Mouse (Mus musculus): ENCODE results near the gene Dio1. TPM values are rescaled to one million over a fixed set of nuclear protein-coding genes. Genes with fewer than 3 reads are reported as not detected.

Gene Dio1
- total and polyA plus RNA-seq, 3 experiments = 0.13 TPM; not detected in 2

DNA sequence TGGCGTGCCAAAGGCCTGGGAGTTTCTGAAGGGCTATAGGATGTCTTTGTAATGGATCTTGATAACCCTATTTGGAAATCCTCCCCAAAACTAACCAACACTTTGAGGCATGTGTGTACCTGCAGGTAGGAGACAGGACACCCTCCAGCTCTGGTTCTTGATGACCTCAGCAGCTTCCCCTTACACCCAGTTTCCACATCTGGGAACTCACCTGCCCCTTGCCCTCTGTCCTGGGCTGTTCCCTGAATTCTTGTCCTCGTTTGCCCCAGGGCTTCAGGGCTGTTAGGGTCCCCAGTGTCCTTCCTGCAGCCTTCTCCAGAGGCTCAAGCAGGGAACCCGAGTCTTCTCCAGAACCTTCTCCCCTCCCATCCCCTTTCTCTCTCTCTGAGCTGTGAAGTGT, 3.4 kb downstream of the Dio1 start:
- H3K79me2 ChIP-seq (ENCODE audit: control insufficient read depth, insufficient read depth, low read length, poor library complexity) = no peaks in the 10 kb centered on the region
- H3K9me3 ChIP-seq (replicated peaks; ENCODE audit: insufficient read depth, low read length) = no peaks in the 10 kb centered on the region
- TF ChIP-seq GABPA (IDR thresholded peaks at IDR 0.05; ENCODE audit: low read depth, low read length) = no peak
- TF ChIP-seq ZKSCAN1 (IDR thresholded peaks at IDR 0.05; ENCODE audit: low read depth, low read length) = no peak
- TF ChIP-seq MAFK (IDR thresholded peaks at IDR 0.05; ENCODE audit: borderline replicate concordance, low read depth, low read length) = no peak
- no peak for TF ChIP-seq CHD1 (IDR thresholded peaks at IDR 0.05; ENCODE audit: low read depth, low read length)
- no peak for TF ChIP-seq RCOR1 (IDR thresholded peaks at IDR 0.05; ENCODE audit: low read depth, low read length)
- TF ChIP-seq MYC (IDR thresholded peaks at IDR 0.05; ENCODE audit: low read depth, low read length) = no peak
- no peak for TF ChIP-seq ZC3H11A (IDR thresholded peaks at IDR 0.05; ENCODE audit: low read depth, low read length)
- TF ChIP-seq MAZ (IDR thresholded peaks at IDR 0.05; ENCODE audit: low read depth, low read length) = no peak
- no peak for TF ChIP-seq MAX (IDR thresholded peaks at IDR 0.05; ENCODE audit: low read length)
- no peak for TF ChIP-seq ZMIZ1 (IDR thresholded peaks at IDR 0.05; ENCODE audit: low read depth, low read length)
- TF ChIP-seq GATA1 (IDR thresholded peaks at IDR 0.05; ENCODE audit: low read depth, low read length) = no peak
- no peak for TF ChIP-seq TCF12 (IDR thresholded peaks at IDR 0.05; ENCODE audit: low read depth, low read length)
- TF ChIP-seq JUND (IDR thresholded peaks at IDR 0.05; ENCODE audit: low read depth, low read length) = no peak
- H3K4me3 ChIP-seq (ENCODE audit: control insufficient read depth in 1 of 2, insufficient read depth in 1 of 2, low read depth in 2 of 2, low read length in 2 of 2) = no peak overlapping the region
- H3K36me3 ChIP-seq (ENCODE audit: control insufficient read depth in 1 of 2, insufficient read depth in 2 of 2, low read length in 2 of 2) = no peaks in the 10 kb centered on the region
- H3K4me1 ChIP-seq (ENCODE audit: control insufficient read depth in 1 of 2, insufficient read depth in 2 of 2, low read length in 2 of 2) = no peaks in the 10 kb centered on the region; a peak in 1 of 4 replicates
- no peak overlapping the region for H3K9ac ChIP-seq (ENCODE audit: control insufficient read depth, low read depth, low read length, poor library complexity, severe bottlenecking)
- H3K27ac ChIP-seq (ENCODE audit: control insufficient read depth, low read depth, low read length) = no peak overlapping the region
- no peak for DNase-seq (ENCODE audit: low read depth, low spot score)
- peaks cover 6 to 15% of the 10 kb centered on the region in 2 experiments; a peak in 3 of 4 replicates for H3K27me3 ChIP-seq (ENCODE audit: control insufficient read depth in 1 of 2, insufficient read depth in 2 of 2, low read length in 2 of 2)

DNA sequence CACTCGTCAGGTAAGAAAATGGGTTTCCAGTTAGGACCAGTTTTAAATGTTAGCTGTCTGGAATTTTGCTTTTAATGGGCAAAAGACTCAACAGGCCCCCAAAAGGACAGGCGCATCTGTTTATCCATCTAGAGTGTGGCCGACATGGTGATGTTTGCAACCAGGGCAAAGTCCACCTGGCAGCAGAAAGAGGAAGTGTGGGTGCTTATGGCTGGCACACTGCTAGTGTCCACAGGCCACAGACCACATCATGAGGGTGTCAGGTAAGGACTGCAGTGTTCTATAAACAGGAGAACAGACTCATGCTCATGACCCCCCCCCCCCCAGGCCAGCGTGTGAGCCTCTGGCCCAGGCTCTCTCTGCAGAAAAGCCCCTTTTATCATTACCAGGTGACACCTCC, 4.1 kb downstream of the Dio1 start:
- H3K27ac ChIP-seq (ENCODE audit: control insufficient read depth, low read depth, low read length) = no peak overlapping the region
- TF ChIP-seq SIN3A (IDR thresholded peaks at IDR 0.05; ENCODE audit: low read length) (no peak), MYB (IDR thresholded peaks at IDR 0.05; ENCODE audit: low read depth, low read length) (no peak), MXI1 (IDR thresholded peaks at IDR 0.05; ENCODE audit: low read depth, low read length) (no peak), USF2 (IDR thresholded peaks at IDR 0.05; ENCODE audit: borderline replicate concordance in 1 of 2, insufficient read depth in 1 of 2, low read depth in 1 of 2, low read length in 2 of 2) (no peak), ELF1 (IDR thresholded peaks at IDR 0.05; ENCODE audit: low read depth, low read length) (no peak), TBP (IDR thresholded peaks at IDR 0.05; ENCODE audit: low read depth, low read length) (no peak), CHD2 (IDR thresholded peaks at IDR 0.05; ENCODE audit: low read length) (no peak), ETS1 (IDR thresholded peaks at IDR 0.05; ENCODE audit: low read depth, low read length) (no peak), TCF12 (IDR thresholded peaks at IDR 0.05; ENCODE audit: low read depth, low read length) (no peak)
- H3K9ac ChIP-seq (ENCODE audit: control insufficient read depth, low read depth, low read length, poor library complexity, severe bottlenecking) = no peak overlapping the region; the same call in 1 of the 2 replicates
- no peaks in the 10 kb centered on the region for H3K9me3 ChIP-seq (replicated peaks; ENCODE audit: insufficient read depth, low read length)
- H3K4me3 ChIP-seq (ENCODE audit: control insufficient read depth in 1 of 2, insufficient read depth in 1 of 2, low read depth in 2 of 2, low read length in 2 of 2) = no peak overlapping the region
- H3K79me2 ChIP-seq (ENCODE audit: control insufficient read depth, insufficient read depth, low read length, poor library complexity) = no peaks in the 10 kb centered on the region
- peaks cover 5 to 11% of the 10 kb centered on the region in 2 experiments; a peak in 2 of 4 replicates for H3K27me3 ChIP-seq (ENCODE audit: control insufficient read depth in 1 of 2, insufficient read depth in 2 of 2, low read length in 2 of 2)
- peak; percentile 28 for DNase-seq (ENCODE audit: low read depth, low spot score)
- no peaks in the 10 kb centered on the region for H3K36me3 ChIP-seq (ENCODE audit: control insufficient read depth in 1 of 2, insufficient read depth in 2 of 2, low read length in 2 of 2)
- H3K4me1 ChIP-seq (ENCODE audit: control insufficient read depth in 1 of 2, insufficient read depth in 2 of 2, low read length in 2 of 2) = no peaks in the 10 kb centered on the region; a peak in 1 of 4 replicates

Measured in MEL (cell line).